Mouse (Mus musculus) ES-Bruce4 (cell line): ENCODE results near the gene Myo6. TPM values are rescaled to one million over a fixed set of nuclear protein-coding genes. Genes with fewer than 3 reads are reported as not detected.

Experiments used
- H3K27ac ChIP-seq: 2 replicates; pipeline ENCODE4 v1.5.1; 2012; ENCODE audit warnings: low read length, inconsistent platforms; ENCODE audit not compliant: insufficient read depth
- H3K27me3 ChIP-seq: 2 replicates; pipeline ENCODE4 v1.6.1; 2012; ENCODE audit warnings: mild to moderate bottlenecking, low read length, inconsistent platforms; ENCODE audit not compliant: control insufficient read depth, poor library complexity, insufficient read depth, severe bottlenecking
- H3K36me3 ChIP-seq: 2 replicates; pipeline ENCODE4 v1.6.1; 2012; ENCODE audit warnings: inconsistent platforms, mild to moderate bottlenecking, low read length, moderate library complexity; ENCODE audit not compliant: control insufficient read depth, poor library complexity, insufficient read depth, severe bottlenecking
- H3K4me1 ChIP-seq: one replicate; pipeline ENCODE4 v1.8.1; 2011; ENCODE audit warnings: low read length; ENCODE audit not compliant: control insufficient read depth, insufficient read depth
- H3K4me3 ChIP-seq: 2 replicates; pipeline ENCODE4 v1.5.1; 2011; ENCODE audit warnings: low read depth, mild to moderate bottlenecking, low read length
- H3K9ac ChIP-seq: 2 replicates; pipeline ENCODE4 v1.6.1; 2012; ENCODE audit warnings: low read depth, mild to moderate bottlenecking, inconsistent platforms; ENCODE audit not compliant: poor library complexity, severe bottlenecking
- H3K9me3 ChIP-seq: replicated peaks from 2 replicates; pipeline ENCODE4 v1.6.1; 2012; ENCODE audit warnings: mild to moderate bottlenecking, low read length, inconsistent platforms; ENCODE audit not compliant: control insufficient read depth, poor library complexity, insufficient read depth, severe bottlenecking
- CTCF ChIP-seq: IDR thresholded peaks from one replicate; pipeline ENCODE4 v1.8.1; 2011; ENCODE audit warnings: low read depth, low read length
- EP300 ChIP-seq: IDR thresholded peaks from 2 replicates; pipeline ENCODE4 v1.6.1; 2011; ENCODE audit warnings: low read depth, low read length; ENCODE audit not compliant: insufficient read depth
- POLR2A ChIP-seq: IDR thresholded peaks from one replicate; pipeline ENCODE4 v1.8.1; 2011; ENCODE audit warnings: low read length; ENCODE audit not compliant: insufficient read depth
- polyA plus RNA-seq: library from polyadenylated mRNA; stranded (reverse); fragments of >200 nt; gene quantifications from 2 replicates; pipeline ENCODE4 v1.2.4, GENCODE M21; 2011; ENCODE audit warnings: low read depth; ENCODE audit not compliant: missing spikeins, insufficient read depth, insufficient read length

Gene Myo6
- polyA plus RNA-seq, 1 experiment: 20.0 TPM

DNA sequence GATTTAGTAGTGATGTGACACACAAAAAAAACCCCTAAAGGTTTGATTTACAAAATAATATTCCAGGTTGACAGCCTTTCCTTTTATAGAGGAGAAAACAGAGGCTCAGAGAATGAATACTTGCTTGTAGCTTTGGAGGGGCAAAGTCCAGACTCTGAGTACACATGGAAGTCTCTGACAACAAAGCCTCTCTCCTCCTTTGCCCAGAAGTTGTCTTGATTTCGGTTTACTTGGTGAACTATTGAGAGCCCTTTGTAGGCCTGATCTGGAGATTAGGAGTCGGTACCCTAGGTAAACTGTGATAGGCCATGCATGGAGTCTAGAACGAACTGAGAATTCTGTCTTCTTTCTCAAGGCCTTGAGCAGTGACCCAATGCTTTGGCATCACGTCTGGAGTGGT lies 2.3 kb downstream of the Myo6 start:
- Histone ChIP-seq H3K27ac (no peak overlapping the region), H3K9ac (no peak overlapping the region), H3K4me3 (no peak overlapping the region), H3K9me3 (no peaks in the 10 kb centered on the region), H3K36me3 (no peaks in the 10 kb centered on the region), H3K4me1 (no peaks in the 10 kb centered on the region), H3K27me3 (0 out of 2 replicates have a peak, but pooled peaks cover 1% of the 10 kb centered on the region)
- no peak for TF ChIP-seq CTCF
- no peak for TF ChIP-seq EP300
- TF ChIP-seq POLR2A: no peak

GRCm38 (mm10) chr9:80169551-80169950 lies 4.7 kb downstream of the Myo6 start:
- H3K36me3 ChIP-seq: no peaks in the 10 kb centered on the region
- TF ChIP-seq EP300: no peak
- no peak for TF ChIP-seq POLR2A
- no peak for TF ChIP-seq CTCF
- no peak overlapping the region for H3K27ac ChIP-seq
- no peaks in the 10 kb centered on the region for H3K9me3 ChIP-seq
- no peak overlapping the region for H3K9ac ChIP-seq
- H3K4me3 ChIP-seq: no peak overlapping the region
- no peaks in the 10 kb centered on the region for H3K4me1 ChIP-seq
- H3K27me3 ChIP-seq: 0 out of 2 replicates have a peak, but pooled peaks cover 1% of the 10 kb centered on the region

GRCm38 (mm10) chr9:80171241-80171640 lies 6.4 kb downstream of the Myo6 start:
- TF ChIP-seq CTCF (no peak), EP300 (no peak)
- Histone ChIP-seq H3K27me3 (no peaks in the 10 kb centered on the region), H3K27ac (no peak overlapping the region), H3K4me3 (no peak overlapping the region), H3K9me3 (no peaks in the 10 kb centered on the region), H3K4me1 (no peaks in the 10 kb centered on the region), H3K9ac (no peak overlapping the region), H3K36me3 (no peaks in the 10 kb centered on the region)

DNA sequence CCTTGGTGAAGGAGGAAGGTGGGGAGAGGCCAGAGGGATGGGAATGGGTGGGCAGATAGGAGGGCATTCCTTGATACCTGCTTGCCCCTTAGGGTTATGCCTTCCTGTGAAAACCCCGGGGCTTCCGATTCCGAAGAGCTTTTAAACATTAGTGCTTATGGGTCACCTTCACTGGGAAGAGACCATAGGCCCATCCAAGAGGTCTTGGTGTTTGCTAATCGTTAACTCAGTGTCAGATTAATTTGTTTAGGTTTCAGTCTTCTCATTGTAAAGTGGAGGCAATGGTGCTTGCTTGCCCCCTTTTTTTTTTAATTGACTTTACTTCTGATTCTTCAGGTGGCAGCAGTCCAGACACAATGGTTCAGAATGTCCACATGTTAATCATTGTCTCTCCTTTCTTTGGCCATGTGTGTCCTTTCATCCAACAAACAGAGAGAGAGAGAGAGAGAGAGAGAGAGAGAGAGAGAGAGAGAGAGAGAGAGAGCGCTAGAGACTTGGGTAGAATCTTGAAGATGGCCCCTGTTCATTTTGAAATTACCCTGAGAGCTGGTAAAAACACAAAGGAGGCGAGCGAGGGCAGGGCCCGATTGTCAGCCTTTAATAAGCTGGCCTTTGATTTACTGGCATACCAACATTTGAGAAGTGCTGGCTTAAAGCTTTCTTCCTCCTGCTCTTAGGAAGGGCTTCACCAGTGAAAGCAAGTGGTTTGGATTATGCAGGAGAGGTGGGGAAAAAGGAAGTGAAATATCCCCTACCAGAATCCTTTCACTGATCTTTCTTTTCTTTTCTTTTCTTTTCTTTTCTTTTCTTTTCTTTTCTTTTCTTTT lies 7.8 kb downstream of the Myo6 start:
- no peak overlapping the region for H3K9ac ChIP-seq
- H3K27me3 ChIP-seq: no peaks in the 10 kb centered on the region
- H3K36me3 ChIP-seq: no peaks in the 10 kb centered on the region
- TF ChIP-seq POLR2A: no peak
- TF ChIP-seq CTCF: no peak
- TF ChIP-seq EP300: no peak
- no peak overlapping the region for H3K4me3 ChIP-seq
- H3K27ac ChIP-seq: no peak overlapping the region
- no peaks in the 10 kb centered on the region for H3K9me3 ChIP-seq
- H3K4me1 ChIP-seq: no peaks in the 10 kb centered on the region

DNA sequence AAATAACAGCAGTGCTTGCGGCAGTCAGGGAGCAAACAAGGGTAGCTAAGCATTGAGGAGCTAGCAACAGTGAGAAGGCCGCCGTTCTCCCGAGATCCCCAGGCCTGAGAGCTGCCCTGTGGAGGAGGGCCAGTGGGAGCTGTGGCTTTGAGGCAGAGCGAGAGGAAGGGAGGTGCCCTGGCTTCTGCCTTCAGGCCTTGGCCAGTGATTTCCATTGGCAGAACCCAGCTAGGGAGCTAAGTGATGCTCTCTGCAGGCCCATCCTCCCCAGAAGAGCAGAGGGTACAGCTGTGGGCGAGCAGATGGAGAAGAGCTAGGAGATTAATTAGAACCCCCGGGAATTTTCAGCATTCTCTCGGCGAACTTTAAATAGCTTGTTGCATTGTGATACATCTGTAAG lies 8.8 kb downstream of the Myo6 start:
- Histone ChIP-seq H3K4me1 (no peaks in the 10 kb centered on the region), H3K27me3 (no peaks in the 10 kb centered on the region), H3K9me3 (no peaks in the 10 kb centered on the region), H3K36me3 (no peaks in the 10 kb centered on the region), H3K27ac (no peak overlapping the region), H3K4me3 (no peak overlapping the region), H3K9ac (no peak overlapping the region)
- TF ChIP-seq CTCF (no peak), EP300 (no peak), POLR2A (no peak)

DNA sequence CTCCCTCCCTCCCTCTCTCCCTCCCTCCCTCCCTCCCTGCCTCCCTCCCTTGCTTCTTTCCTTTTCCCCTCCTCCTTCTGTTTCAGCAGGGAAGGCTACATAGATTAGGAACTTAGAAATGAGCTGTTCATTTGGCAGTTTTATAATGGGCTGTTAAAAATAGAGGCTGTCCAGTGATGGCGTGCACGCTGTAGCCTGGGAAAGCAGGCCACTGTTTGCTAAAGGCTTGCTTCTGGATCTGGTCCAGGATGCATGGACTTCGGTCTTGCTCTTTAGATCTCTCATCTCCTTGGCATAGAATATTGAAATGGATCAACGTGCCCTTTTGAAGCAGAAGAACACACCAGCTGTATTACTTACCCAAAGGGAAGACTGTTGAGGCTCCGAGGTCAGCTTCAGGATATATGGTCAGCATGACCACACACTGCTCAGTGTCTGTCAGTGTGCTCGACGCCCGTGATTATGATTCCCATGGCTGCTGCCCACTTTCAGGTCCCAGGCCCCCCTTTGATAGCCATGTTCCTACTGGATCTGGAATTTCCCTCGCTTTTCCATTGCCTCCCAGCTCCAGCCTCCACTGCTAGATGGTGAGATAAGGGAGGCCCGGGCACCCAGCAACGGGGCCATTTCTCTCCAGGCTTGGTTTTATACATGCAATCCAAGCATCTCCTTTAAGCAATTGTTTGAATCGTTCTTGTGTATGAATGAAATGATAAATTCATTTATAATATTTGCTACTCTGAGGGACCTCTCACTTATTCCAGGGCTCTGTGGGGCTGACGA lies 12.1 kb downstream of the Myo6 start:
- no peaks in the 10 kb centered on the region for H3K27me3 ChIP-seq
- no peak overlapping the region for H3K27ac ChIP-seq
- no peaks in the 10 kb centered on the region for H3K36me3 ChIP-seq
- no peak for TF ChIP-seq CTCF
- TF ChIP-seq EP300: no peak
- TF ChIP-seq POLR2A: no peak
- no peak overlapping the region for H3K9ac ChIP-seq
- no peaks in the 10 kb centered on the region for H3K4me1 ChIP-seq
- H3K4me3 ChIP-seq: no peak overlapping the region
- no peaks in the 10 kb centered on the region for H3K9me3 ChIP-seq
